Mouse (Mus musculus) CH12.LX (cell line): ENCODE data around the gene Ncoa1. TPM values are rescaled to one million over a fixed set of nuclear protein-coding genes. Genes with fewer than 3 reads are reported as not detected.

ENCODE experiments used
- DNase-seq: peaks from one replicate; pipeline ENCODE4 v3.0.0-alpha.2; 2013; ENCODE audit errors: extremely low read depth
- H3K27ac ChIP-seq: 2 replicates; pipeline ENCODE4 v1.5.1; 2012; ENCODE audit warnings: low read depth, mild to moderate bottlenecking, control low read depth, moderate library complexity; ENCODE audit not compliant: insufficient read depth
- H3K27me3 ChIP-seq: replicated peaks from 2 replicates; pipeline ENCODE3; 2012; ENCODE audit warnings: inconsistent platforms
- H3K36me3 ChIP-seq, 2 experiments: replicated peaks in 1 of 2; 2 replicates each; pipeline versions ENCODE3 to v1.6.1; 2012; ENCODE audit warnings: inconsistent platforms in 1 of 2, low read length in 1 of 2, mild to moderate bottlenecking in 1 of 2, mixed read lengths in 1 of 2, moderate library complexity in 1 of 2; ENCODE audit not compliant: control insufficient read depth in 1 of 2, insufficient read depth in 1 of 2
- H3K4me1 ChIP-seq, 2 experiments: 2 replicates each; pipeline ENCODE4 v1.6.1; 2012; ENCODE audit warnings: inconsistent platforms in 1 of 2, moderate library complexity in 1 of 2; ENCODE audit not compliant: insufficient read depth in 2 of 2, control insufficient read depth in 1 of 2
- H3K4me2 ChIP-seq: 2 replicates; pipeline ENCODE4 v1.6.1; 2012; ENCODE audit warnings: low read depth, mild to moderate bottlenecking, control low read depth; ENCODE audit not compliant: poor library complexity, insufficient read depth, severe bottlenecking
- H3K4me3 ChIP-seq, 3 experiments: fragments of 150-350 bp in 1 of 3; sonication (generic) in 1 of 3; replicated peaks in 1 of 3; 2 replicates each; pipeline versions ENCODE3 to v1.5.1; 2011 to 2012; ENCODE audit warnings: low read depth in 2 of 3, low read length in 2 of 3, mild to moderate bottlenecking in 2 of 3, moderate library complexity in 2 of 3, control low read depth in 1 of 3, improper control_type of control experiment in 1 of 3, inconsistent platforms in 1 of 3, mixed read lengths in 1 of 3; ENCODE audit not compliant: poor library complexity in 1 of 3
- H3K79me2 ChIP-seq: replicated peaks from 2 replicates; pipeline ENCODE4 v1.6.1; 2012; ENCODE audit warnings: mild to moderate bottlenecking, moderate library complexity; ENCODE audit not compliant: control insufficient read depth, poor library complexity, insufficient read depth, severe bottlenecking; ENCODE audit errors: extremely low read depth
- H3K9ac ChIP-seq: 2 replicates; pipeline ENCODE4 v1.6.1; 2012; ENCODE audit warnings: low read depth, mild to moderate bottlenecking, control low read depth, moderate library complexity; ENCODE audit not compliant: insufficient read depth
- H3K9me3 ChIP-seq: replicated peaks from 2 replicates; pipeline ENCODE3; 2012; ENCODE audit warnings: low read length, inconsistent platforms, mixed read lengths
- CHD1 ChIP-seq: IDR thresholded peaks from 2 replicates; pipeline ENCODE4 v1.6.1; 2012; ENCODE audit warnings: low read depth, low read length, improper control_type of control experiment, inconsistent platforms
- CTCF ChIP-seq, 2 experiments: IDR thresholded peaks in 1 of 2; conservative IDR thresholded peaks in 1 of 2; 2 replicates each; pipeline ENCODE4 v1.5.1; 2011 to 2012; ENCODE audit warnings: low read depth in 2 of 2, low read length in 2 of 2, improper control_type of control experiment in 1 of 2, inconsistent platforms in 1 of 2, mild to moderate bottlenecking in 1 of 2, moderate library complexity in 1 of 2
- EP300 ChIP-seq: IDR thresholded peaks from 2 replicates; pipeline ENCODE4 v1.6.1; 2011; ENCODE audit warnings: low read length, improper control_type of control experiment
- HCFC1 ChIP-seq: IDR thresholded peaks from 2 replicates; pipeline ENCODE4 v1.6.1; 2012; ENCODE audit warnings: low read depth, mild to moderate bottlenecking, inconsistent platforms, low read length, improper control_type of control experiment
- MAFK ChIP-seq: IDR thresholded peaks from 2 replicates; pipeline ENCODE4 v1.6.1; 2011; ENCODE audit warnings: low read length, improper control_type of control experiment; ENCODE audit not compliant: insufficient replicate concordance
- MAX ChIP-seq: IDR thresholded peaks from 2 replicates; pipeline ENCODE4 v1.6.1; 2011; ENCODE audit warnings: low read length, improper control_type of control experiment
- MAZ ChIP-seq: IDR thresholded peaks from 2 replicates; pipeline ENCODE4 v1.6.1; 2012; ENCODE audit warnings: low read depth, mild to moderate bottlenecking, inconsistent platforms, low read length, improper control_type of control experiment, moderate library complexity
- MXI1 ChIP-seq: IDR thresholded peaks from 2 replicates; pipeline ENCODE4 v1.6.1; 2011; ENCODE audit warnings: mild to moderate bottlenecking, low read depth, low read length, improper control_type of control experiment
- SIN3A ChIP-seq: IDR thresholded peaks from 2 replicates; pipeline ENCODE4 v1.6.1; 2012; ENCODE audit warnings: low read length, improper control_type of control experiment, inconsistent platforms
- SMC3 ChIP-seq: IDR thresholded peaks from 2 replicates; pipeline ENCODE4 v1.6.1; 2011; ENCODE audit warnings: low read depth, low read length, improper control_type of control experiment
- TCF12 ChIP-seq: IDR thresholded peaks from 2 replicates; pipeline ENCODE4 v1.6.1; 2014; ENCODE audit warnings: low read depth, mild to moderate bottlenecking, inconsistent platforms, low read length, improper control_type of control experiment
- USF2 ChIP-seq: conservative IDR thresholded peaks from 2 replicates; pipeline ENCODE4 v1.6.1; 2011; ENCODE audit warnings: low read depth, low read length, improper control_type of control experiment
- ZC3H11A ChIP-seq: IDR thresholded peaks from 2 replicates; pipeline ENCODE4 v1.6.1; 2012; ENCODE audit warnings: low read depth, mild to moderate bottlenecking, inconsistent platforms, low read length, improper control_type of control experiment
- ZKSCAN1 ChIP-seq: IDR thresholded peaks from 2 replicates; pipeline ENCODE4 v1.6.1; 2012; ENCODE audit warnings: low read depth, inconsistent platforms, low read length, improper control_type of control experiment, borderline replicate concordance
- ZMIZ1 ChIP-seq: IDR thresholded peaks from 2 replicates; pipeline ENCODE4 v1.6.1; 2012; ENCODE audit warnings: low read depth, mild to moderate bottlenecking, inconsistent platforms, low read length, improper control_type of control experiment
- dilution Hi-C: fragments of 300-500 bp; cut with MboI; formaldehyde crosslinking; loops from 2 replicates; pipeline ENCODE4 v1.14.3; 2020; ENCODE audit warnings: low sequenced_read_pairs; ENCODE audit not compliant: extremely low pct_unique_long_range_greater_than_20kb, extremely low pct_ligation_motif_present
- in situ Hi-C: fragments of 300-500 bp; cut with MboI; formaldehyde crosslinking; loops from 3 replicates; pipeline ENCODE4 v1.14.3; 2019; ENCODE audit warnings: low sequenced_read_pairs, low pct_ligation_motif_present, low pct_unique_long_range_greater_than_20kb, mixed read lengths
- polyA plus RNA-seq: library from polyadenylated mRNA; unstranded; fragments of >175 nt; gene quantifications from 2 replicates; pipeline ENCODE4 v1.2.1, GENCODE M21; 2012; ENCODE audit warnings: low read depth; ENCODE audit not compliant: insufficient read length
- total RNA-seq, 2 experiments: library from RNA; depleted of rRNA; stranded (reverse); fragments of 300-350 nt in 1 of 2; fragments of >200 nt in 1 of 2; gene quantifications; 2 replicates each; pipeline ENCODE4 v1.2.3; 2012 to 2014

The Ncoa1 gene
- total and polyA plus RNA-seq, 3 experiments: 2.4 to 6.4 (median 4.2) TPM

GRCm38 (mm10) chr12:4271078-4271477 is 205.9 kb downstream of the Ncoa1 start:
- in situ Hi-C loops (no loop called here), dilution Hi-C loops (no loop called here)
- Histone ChIP-seq H3K4me1 (peaks cover 0 to 10% of the 10 kb centered on the region in 2 experiments; a peak in 2 of 4 replicates), H3K9ac (no peak overlapping the region), H3K27ac (no peak overlapping the region), H3K79me2 (no peaks in the 10 kb centered on the region), H3K4me3 (no peak overlapping the region), H3K4me2 (no peak overlapping the region), H3K36me3 (peaks cover 4 to 27% of the 10 kb centered on the region in 2 experiments), H3K9me3 (no peaks in the 10 kb centered on the region), H3K27me3 (no peaks in the 10 kb centered on the region)
- DNase-seq: no peak
- TF ChIP-seq MAZ (no peak), MAFK (no peak), CHD1 (no peak), TCF12 (no peak), CTCF (conservative IDR thresholded peaks at IDR 0.05 in 1 of 2, IDR thresholded peaks at IDR 0.05 in 1 of 2; ENCODE audit: low read depth in 2 of 2, low read length in 2 of 2) (no peak), MXI1 (no peak)

DNA sequence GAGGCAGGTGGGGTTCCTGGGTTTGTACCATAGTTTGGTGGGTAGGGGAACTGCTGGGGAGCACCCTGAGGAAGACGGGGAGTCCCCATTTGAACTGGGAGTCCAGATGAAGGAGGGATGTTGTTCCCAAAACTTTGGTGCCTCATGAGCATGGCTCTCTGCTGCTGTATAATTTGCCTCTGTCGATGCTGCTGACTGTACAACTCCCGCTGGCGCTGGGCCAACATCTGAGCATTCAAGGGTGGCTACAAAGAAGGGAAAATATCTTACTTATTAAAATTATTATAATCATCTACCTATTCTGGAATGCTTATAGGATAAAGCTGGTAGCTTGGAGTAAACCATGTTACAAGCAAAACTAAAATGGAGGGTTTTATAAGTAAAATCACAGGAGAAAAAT is 209.2 kb downstream of the Ncoa1 start:
- no peak for DNase-seq
- H3K4me1 ChIP-seq: peaks cover 0 to 10% of the 10 kb centered on the region in 2 experiments; a peak in 2 of 4 replicates
- no peaks in the 10 kb centered on the region for H3K9me3 ChIP-seq
- no peak overlapping the region for H3K9ac ChIP-seq
- H3K27ac ChIP-seq: no peak overlapping the region
- dilution Hi-C loops: no loop called here
- TF ChIP-seq HCFC1: no peak
- TF ChIP-seq SMC3: no peak
- no peak for TF ChIP-seq ZC3H11A
- no peak for TF ChIP-seq ZMIZ1
- TF ChIP-seq MXI1: no peak
- TF ChIP-seq EP300: no peak
- TF ChIP-seq USF2: no peak
- TF ChIP-seq MAX: no peak
- TF ChIP-seq ZKSCAN1: no peak
- TF ChIP-seq SIN3A: no peak
- no peak for TF ChIP-seq TCF12
- TF ChIP-seq, all 38 proteins: peak for 0
- H3K79me2 ChIP-seq: no peaks in the 10 kb centered on the region
- H3K27me3 ChIP-seq: no peaks in the 10 kb centered on the region
- H3K4me3 ChIP-seq: no peak overlapping the region
- in situ Hi-C loops: no loop called here
- no peak overlapping the region for H3K4me2 ChIP-seq
- peaks cover 0 to 28% of the 10 kb centered on the region in 2 experiments for H3K36me3 ChIP-seq
